Mouse (Mus musculus) heart, embryonic 13.5 days (tissue): ENCODE results near the gene Ugt1a5. TPM values are rescaled to one million over a fixed set of nuclear protein-coding genes. Genes with fewer than 3 reads are reported as not detected.

Experiments
- ATAC-seq: fragments of 200-750 bp; cut with Nextera tagmentation; 2 replicates; pipeline ENCODE4 v1.8.0; 2017; ENCODE audit warnings: moderate TSS enrichment; ENCODE audit not compliant: insufficient number of reproducible peaks, low FRiP score, low TSS enrichment; ENCODE audit errors: extremely low read depth
- H3K27ac ChIP-seq: fragments of 300-500 bp; sonication (generic); replicated peaks from 2 replicates; pipeline ENCODE4 v1.5.1; 2015; ENCODE audit warnings: moderate library complexity, mild to moderate bottlenecking, inconsistent platforms
- H3K27me3 ChIP-seq: fragments of 300-500 bp; sonication (generic); replicated peaks from 2 replicates; pipeline ENCODE4 v1.6.1; 2015; ENCODE audit warnings: mild to moderate bottlenecking, inconsistent platforms
- H3K36me3 ChIP-seq: fragments of 300-500 bp; sonication (generic); 2 replicates; pipeline ENCODE4 v1.6.1; 2015; ENCODE audit warnings: mild to moderate bottlenecking, inconsistent platforms
- H3K4me1 ChIP-seq: fragments of 300-500 bp; sonication (generic); 2 replicates; pipeline ENCODE4 v1.6.1; 2015; ENCODE audit warnings: inconsistent platforms
- H3K4me2 ChIP-seq: fragments of 300-500 bp; sonication (generic); 2 replicates; pipeline ENCODE4 v1.6.1; 2015; ENCODE audit warnings: inconsistent platforms, mild to moderate bottlenecking, moderate library complexity
- H3K4me3 ChIP-seq: fragments of 300-500 bp; sonication (generic); 2 replicates; pipeline ENCODE4 v1.5.1; 2015; ENCODE audit warnings: moderate library complexity, mild to moderate bottlenecking, inconsistent platforms
- H3K9ac ChIP-seq: fragments of 300-500 bp; sonication (generic); 2 replicates; pipeline ENCODE4 v1.6.1; 2015; ENCODE audit warnings: inconsistent platforms, mild to moderate bottlenecking, moderate library complexity
- H3K9me3 ChIP-seq: fragments of 300-500 bp; sonication (generic); 2 replicates; pipeline ENCODE4 v1.6.1; 2016; ENCODE audit warnings: inconsistent platforms
- WGBS: fragments of 180-500 bp; shearing (Covaris S2); methylation state at CpG from one replicate; pipeline ENCODE4 v1.1.7; 2015; ENCODE audit warnings: mixed read lengths; 5-methylcytosine and 5-hydroxymethylcytosine counted together
- polyA plus RNA-seq: library from polyadenylated mRNA; unstranded; fragments of >200 nt; fragmentation: Nextera tagmentation; extraction: Ambion mirVana; gene quantifications from 2 replicates; pipeline ENCODE4 v1.2.1, GENCODE M21; 2015

Ugt1a5 gene
- polyA plus RNA-seq, 1 experiment from 2014 or later, result not detected

GRCm38 (mm10) chr1:88267489-88267888 lies 101.7 kb downstream of the Ugt1a5 start:
- 91% methylated on average over 6 of the region's 6 CpGs for WGBS
- Histone ChIP-seq H3K4me3 (no peak overlapping the region), H3K27me3 (no peaks in the 10 kb centered on the region), H3K4me1 (peaks cover 17% of the 10 kb centered on the region), H3K27ac (no peak overlapping the region), H3K4me2 (no peak overlapping the region), H3K9me3 (no peaks in the 10 kb centered on the region), H3K9ac (no peak overlapping the region), H3K36me3 (peaks cover 91% of the 10 kb centered on the region)
- ATAC-seq, result no peak

- H3K4me1 ChIP-seq, result peaks cover 13% of the 10 kb centered on the region
- no peak overlapping the region for H3K27ac ChIP-seq
- H3K27me3 ChIP-seq, result no peaks in the 10 kb centered on the region
- no peak for ATAC-seq
- H3K4me2 ChIP-seq, result no peak overlapping the region
- H3K4me3 ChIP-seq, result no peak overlapping the region
- H3K36me3 ChIP-seq, result peaks cover 91% of the 10 kb centered on the region
- WGBS, result 83% methylated on average over 6 of the region's 6 CpGs
- no peaks in the 10 kb centered on the region for H3K9me3 ChIP-seq
- H3K9ac ChIP-seq, result no peak overlapping the region
These were observed 102.3 kb downstream of the Ugt1a5 start for GRCm38 (mm10) chr1:88268070-88268469.

Other genes with a start within 250 kb of the Ugt1a5 start
- 28.6 and 28.9 TPM in 2 replicates for gene Usp40, start 157.5 kb upstream of the Ugt1a5 start, polyA plus RNA-seq
- gene Ugt1a10, start 110.6 kb upstream of the Ugt1a5 start, polyA plus RNA-seq, result not detected in 2 replicates
- not detected in 2 replicates for gene Ugt1a9, start 95.2 kb upstream of the Ugt1a5 start, polyA plus RNA-seq
- gene Ugt1a8, start 78.2 kb upstream of the Ugt1a5 start, polyA plus RNA-seq, result not detected in 2 replicates
- gene Ugt1a7c, start 71.0 kb upstream of the Ugt1a5 start, polyA plus RNA-seq, result 1.0 and 1.7 TPM in 2 replicates
- gene Ugt1a6b, start 62.8 kb upstream of the Ugt1a5 start, polyA plus RNA-seq, result not detected in 2 replicates
- gene Ugt1a6a, start 31.2 kb upstream of the Ugt1a5 start, polyA plus RNA-seq, result 0.19 and 0.20 TPM in 2 replicates
- gene Ugt1a2, start 34.6 kb downstream of the Ugt1a5 start, polyA plus RNA-seq, result not detected in 2 replicates
- gene Dnajb3, start 39.8 kb downstream of the Ugt1a5 start, polyA plus RNA-seq, result 5.3 and 5.8 TPM in 2 replicates
- not detected in 2 replicates for gene Ugt1a1, start 45.9 kb downstream of the Ugt1a5 start, polyA plus RNA-seq
- gene Mroh2a, start 61.0 kb downstream of the Ugt1a5 start, polyA plus RNA-seq, result 0.33 and 0.50 TPM in 2 replicates
- gene Hjurp, start 111.6 kb downstream of the Ugt1a5 start, polyA plus RNA-seq, result 102 and 106 TPM in 2 replicates
- gene Trpm8, start 111.6 kb downstream of the Ugt1a5 start, polyA plus RNA-seq, result 0.03 and 0.04 TPM in 2 replicates
- gene Spp2, start 240.9 kb downstream of the Ugt1a5 start, polyA plus RNA-seq, result 0.79 and 4.4 TPM in 2 replicates